Mouse (Mus musculus) heart, adult 2 months (tissue): ENCODE measurements at regions not wholly inside any gene's neighbourhood (a gene's known extent, or its start where the extent isn't known, plus 50 kb on each side); places are given as distances from the start of the nearest gene placed in this dataset.

Source experiments
- CTCF ChIP-seq: fragments of 200-600 bp; IDR thresholded peaks from 2 replicates; pipeline ENCODE4 v1.8.1; 2022; ENCODE audit warnings: antibody characterized with exemption, mild to moderate bottlenecking, moderate library complexity
- EP300 ChIP-seq: fragments of 200-500 bp; IDR thresholded peaks from 2 replicates; pipeline ENCODE4 v1.6.1; 2011; ENCODE audit warnings: low read depth, low read length, control low read depth; ENCODE audit not compliant: insufficient read depth
- POLR2A ChIP-seq: fragments of 200-500 bp; IDR thresholded peaks from 2 replicates; pipeline ENCODE4 v1.6.1; 2011; ENCODE audit warnings: mild to moderate bottlenecking, low read depth, low read length, control low read depth; ENCODE audit not compliant: insufficient read depth

GRCm38 (mm10) chr3:134014805-134015204, 221.5 kb upstream of the Cxxc4 start:
- no peak for TF ChIP-seq POLR2A
- no peak for TF ChIP-seq CTCF
- TF ChIP-seq EP300, result no peak
